Mouse (Mus musculus): ENCODE results near the gene Mex3b. TPM values are rescaled to one million over a fixed set of nuclear protein-coding genes. Genes with fewer than 3 reads are reported as not detected.

Gene Mex3b
- polyA plus RNA-seq (2016; fragmentation: Nextera tagmentation; extraction: Ambion mirVana): 43.3 and 47.2 TPM in 2 replicates

- H3K36me3 ChIP-seq: peaks cover 27% of the 10 kb centered on the region
Measured at GRCm38 (mm10) chr7:82867271-82868121, at the start of gene Mex3b. Mex3b (plus strand) TSS chr7:82867333.

GRCm38 (mm10) chr7:82819541-82819940, 47.6 kb upstream of the Mex3b start:
- Histone ChIP-seq H3K4me3 (no peak overlapping the region), H3K9me3 (no peaks in the 10 kb centered on the region; the same call in 1 of the 2 replicates), H3K4me2 (replicated peaks) (no peak overlapping the region), H3K36me3 (no peaks in the 10 kb centered on the region), H3K9ac (replicated peaks) (no peak overlapping the region), H3K4me1 (no peaks in the 10 kb centered on the region), H3K27me3 (no peaks in the 10 kb centered on the region), H3K27ac (replicated peaks) (no peak overlapping the region)
- no peak for ATAC-seq (ENCODE audit: low FRiP score, low read depth)
- 92% methylated on average over 7 of the region's 7 CpGs for WGBS

More at GRCm38 (mm10) chr7:82867271-82868121, at the start of gene Mex3b:
- under 1% methylated on average over 75 of the region's 87 CpGs for WGBS
- H3K4me2 ChIP-seq (replicated peaks): peak within 1 kb of the TSS; percentile 95
- peak within 1 kb of the TSS; percentile 91 for H3K4me3 ChIP-seq
- H3K27me3 ChIP-seq: no peaks in the 10 kb centered on the region
- H3K9ac ChIP-seq (replicated peaks): peak within 1 kb of the TSS; percentile 100
- H3K27ac ChIP-seq (replicated peaks): peak within 1 kb of the TSS; percentile 99
- H3K4me1 ChIP-seq: peaks cover 35% of the 10 kb centered on the region
- no peaks in the 10 kb centered on the region for H3K9me3 ChIP-seq
- no peak for ATAC-seq (ENCODE audit: low FRiP score, low read depth)

GRCm38 (mm10) chr7:82820661-82821060, 46.5 kb upstream of the Mex3b start:
- 76% methylated on average over 4 of the region's 4 CpGs for WGBS
- Histone ChIP-seq H3K27ac (replicated peaks) (no peak overlapping the region), H3K4me1 (no peaks in the 10 kb centered on the region), H3K4me2 (replicated peaks) (no peak overlapping the region), H3K4me3 (no peak overlapping the region), H3K36me3 (no peaks in the 10 kb centered on the region), H3K27me3 (no peaks in the 10 kb centered on the region), H3K9ac (replicated peaks) (no peak overlapping the region), H3K9me3 (no peaks in the 10 kb centered on the region; the same call in 1 of the 2 replicates)
- no peak for ATAC-seq (ENCODE audit: low FRiP score, low read depth)

GRCm38 (mm10) chr7:82821501-82821900, 45.6 kb upstream of the Mex3b start:
- 85% methylated on average over 3 of the region's 3 CpGs for WGBS
- no peaks in the 10 kb centered on the region for H3K4me1 ChIP-seq
- no peaks in the 10 kb centered on the region; the same call in 1 of the 2 replicates for H3K9me3 ChIP-seq
- no peaks in the 10 kb centered on the region for H3K36me3 ChIP-seq
- no peaks in the 10 kb centered on the region for H3K27me3 ChIP-seq
- H3K4me2 ChIP-seq (replicated peaks): no peak overlapping the region
- no peak overlapping the region for H3K4me3 ChIP-seq
- no peak overlapping the region for H3K27ac ChIP-seq (replicated peaks)
- H3K9ac ChIP-seq (replicated peaks): no peak overlapping the region
- no peak for ATAC-seq (ENCODE audit: low FRiP score, low read depth)

- no peak overlapping the region for H3K4me3 ChIP-seq
- no peaks in the 10 kb centered on the region for H3K4me1 ChIP-seq
- no peaks in the 10 kb centered on the region for H3K27me3 ChIP-seq
- H3K4me2 ChIP-seq (replicated peaks): no peak overlapping the region
- 63% methylated on average over 1 of the region's 1 CpGs for WGBS
- no peak overlapping the region for H3K9ac ChIP-seq (replicated peaks)
- ATAC-seq (ENCODE audit: low FRiP score, low read depth): no peak
- no peaks in the 10 kb centered on the region for H3K9me3 ChIP-seq
- H3K36me3 ChIP-seq: no peaks in the 10 kb centered on the region
- no peak overlapping the region for H3K27ac ChIP-seq (replicated peaks)
Measured at GRCm38 (mm10) chr7:82822528-82822927, 44.6 kb upstream of the Mex3b start.

- WGBS: 71% methylated on average over 2 of the region's 2 CpGs
- no peak overlapping the region for H3K9ac ChIP-seq (replicated peaks)
- H3K4me1 ChIP-seq: no peaks in the 10 kb centered on the region
- no peaks in the 10 kb centered on the region for H3K9me3 ChIP-seq
- no peak overlapping the region for H3K4me2 ChIP-seq (replicated peaks)
- no peak overlapping the region for H3K4me3 ChIP-seq
- H3K27ac ChIP-seq (replicated peaks): no peak overlapping the region
- H3K27me3 ChIP-seq: no peaks in the 10 kb centered on the region
- ATAC-seq (ENCODE audit: low FRiP score, low read depth): no peak
- no peaks in the 10 kb centered on the region for H3K36me3 ChIP-seq
Measured at GRCm38 (mm10) chr7:82828193-82828592, 38.9 kb upstream of the Mex3b start.

- Histone ChIP-seq H3K4me1 (no peaks in the 10 kb centered on the region), H3K27ac (replicated peaks) (no peak overlapping the region), H3K36me3 (no peaks in the 10 kb centered on the region), H3K4me3 (no peak overlapping the region), H3K4me2 (replicated peaks) (no peak overlapping the region), H3K9ac (replicated peaks) (no peak overlapping the region), H3K27me3 (no peaks in the 10 kb centered on the region), H3K9me3 (no peaks in the 10 kb centered on the region)
- WGBS: 92% methylated on average over 3 of the region's 3 CpGs
- ATAC-seq (ENCODE audit: low FRiP score, low read depth): no peak
Measured at GRCm38 (mm10) chr7:82829516-82829915, 37.6 kb upstream of the Mex3b start.

GRCm38 (mm10) chr7:82834471-82834870, 32.7 kb upstream of the Mex3b start:
- no peak for ATAC-seq (ENCODE audit: low FRiP score, low read depth)
- WGBS: 82% methylated on average over 4 of the region's 4 CpGs
- no peak overlapping the region for H3K27ac ChIP-seq (replicated peaks)
- H3K4me1 ChIP-seq: 0 out of 2 replicates have a peak, but pooled peaks cover 3% of the 10 kb centered on the region
- H3K4me3 ChIP-seq: no peak overlapping the region
- H3K9ac ChIP-seq (replicated peaks): no peak overlapping the region
- no peaks in the 10 kb centered on the region for H3K27me3 ChIP-seq
- no peak overlapping the region for H3K4me2 ChIP-seq (replicated peaks)
- H3K9me3 ChIP-seq: no peaks in the 10 kb centered on the region
- H3K36me3 ChIP-seq: no peaks in the 10 kb centered on the region

GRCm38 (mm10) chr7:82838414-82838813, 28.7 kb upstream of the Mex3b start:
- ATAC-seq (ENCODE audit: low FRiP score, low read depth): no peak
- Histone ChIP-seq H3K9me3 (peaks cover 4% of the 10 kb centered on the region; the same call in 1 of the 2 replicates), H3K4me1 (peaks cover 13% of the 10 kb centered on the region), H3K4me3 (no peak overlapping the region), H3K9ac (replicated peaks) (no peak overlapping the region), H3K36me3 (no peaks in the 10 kb centered on the region), H3K27me3 (no peaks in the 10 kb centered on the region), H3K27ac (replicated peaks) (no peak overlapping the region), H3K4me2 (replicated peaks) (no peak overlapping the region)
- 69% methylated on average over 1 of the region's 1 CpGs for WGBS

- Histone ChIP-seq H3K9ac (replicated peaks) (no peak overlapping the region), H3K4me1 (peaks cover 13% of the 10 kb centered on the region), H3K27ac (replicated peaks) (no peak overlapping the region), H3K27me3 (no peaks in the 10 kb centered on the region), H3K4me3 (no peak overlapping the region), H3K4me2 (replicated peaks) (no peak overlapping the region), H3K36me3 (no peaks in the 10 kb centered on the region), H3K9me3 (peaks cover 4% of the 10 kb centered on the region; the same call in 1 of the 2 replicates)
- no peak for ATAC-seq (ENCODE audit: low FRiP score, low read depth)
- WGBS: 81% methylated on average over 11 of the region's 11 CpGs
Measured at GRCm38 (mm10) chr7:82838965-82839675, 28.0 kb upstream of the Mex3b start.

- H3K9me3 ChIP-seq: peaks cover 4% of the 10 kb centered on the region; the same call in 1 of the 2 replicates
- 35% methylated on average over 10 of the region's 10 CpGs for WGBS
- H3K4me2 ChIP-seq (replicated peaks): peak overlapping the region; percentile 14
- no peak overlapping the region for H3K27ac ChIP-seq (replicated peaks)
- H3K4me3 ChIP-seq: no peak overlapping the region
- no peaks in the 10 kb centered on the region for H3K36me3 ChIP-seq
- no peaks in the 10 kb centered on the region for H3K27me3 ChIP-seq
- peak; percentile 63; the same call in 1 of the 2 replicates for ATAC-seq (ENCODE audit: low FRiP score, low read depth)
- peaks cover 17% of the 10 kb centered on the region for H3K4me1 ChIP-seq
- H3K9ac ChIP-seq (replicated peaks): no peak overlapping the region
Measured at GRCm38 (mm10) chr7:82842222-82842920, 24.8 kb upstream of the Mex3b start.
